ENCODE assay signal across 8 mouse cellular contexts in genomic region chr11:61683907-61684731, GRCm38 (mm10). TPM values are rescaled to one million over a fixed set of nuclear protein-coding genes. Genes with fewer than 3 reads are reported as not detected.
DNase-seq lines count a peak whose midpoint lies in the region; ATAC-seq and TF ChIP-seq lines count a peak whose summit lies in the region.

TSS of gene Fam83g (plus strand) at chr11:61684091.

- no peak for TF ChIP-seq POLR2A in heart, adult 2 months (IDR thresholded peaks at IDR 0.05; ENCODE audit: insufficient read depth, low read depth, low read length)
- TF ChIP-seq POLR2A in olfactory bulb, adult 2 months (IDR thresholded peaks at IDR 0.05; ENCODE audit: insufficient read depth, low read depth, low read length): no peak

- TF ChIP-seq EP300 in heart, adult 2 months (IDR thresholded peaks at IDR 0.05; ENCODE audit: insufficient read depth, low read depth, low read length): no peak

- peaks cover 3% of the 10 kb centered on the region for H3K4me1 ChIP-seq in heart, adult 2 months (ENCODE audit: control insufficient read depth, insufficient read depth, low read length)
- 0 out of 2 replicates have a peak, but pooled peaks cover 6% of the 10 kb centered on the region for H3K4me1 ChIP-seq in lung, embryonic 14.5 days (ENCODE audit: insufficient read depth)
- peaks cover 19% of the 10 kb centered on the region for H3K4me1 ChIP-seq in olfactory bulb, adult 2 months (ENCODE audit: control insufficient read depth, insufficient read depth, low read length)

- WGBS in heart, adult 2 months: 4% methylated on average over 76 of the region's 76 CpGs
- WGBS in lung, embryonic 14.5 days: 1% methylated on average over 74 of the region's 76 CpGs
- 7% methylated on average over 76 of the region's 76 CpGs for WGBS in olfactory bulb, adult 2 months

- H3K4me3 ChIP-seq in heart, adult 2 months: peak within 1 kb of the TSS; percentile 45
- H3K4me3 ChIP-seq in lung, embryonic 14.5 days (ENCODE audit: low read depth, low read length): peak within 1 kb of the TSS; percentile 42
- H3K4me3 ChIP-seq in olfactory bulb, adult 2 months (ENCODE audit: insufficient read depth, low read depth, low read length): peak within 1 kb of the TSS; percentile 12; the same call in 1 of the 2 replicates

- H3K79me2 ChIP-seq in heart, adult 2 months (replicated peaks; ENCODE audit: control insufficient read depth, insufficient read depth, low read length): no peaks in the 10 kb centered on the region

- H3K4me2 ChIP-seq in lung, embryonic 14.5 days: peak within 1 kb of the TSS; percentile 70

- no peaks in the 10 kb centered on the region for H3K36me3 ChIP-seq in heart, adult 2 months (ENCODE audit: control insufficient read depth, insufficient read depth, low read length)
- no peaks in the 10 kb centered on the region for H3K36me3 ChIP-seq in lung, embryonic 14.5 days (ENCODE audit: insufficient read depth)

- peak; percentile 53 for ATAC-seq in lung, embryonic 14.5 days (ENCODE audit: insufficient read depth)

- TF ChIP-seq CTCF in heart, adult 2 months (IDR thresholded peaks at IDR 0.05): no peak
- no peak for TF ChIP-seq CTCF in lung, embryonic 14.5 days (IDR thresholded peaks at IDR 0.05; ENCODE audit: low read depth)
- no peak for TF ChIP-seq CTCF in olfactory bulb, adult 2 months (IDR thresholded peaks at IDR 0.05; ENCODE audit: insufficient read depth, low read depth, low read length)

- peak within 1 kb of the TSS; percentile 52 for H3K9ac ChIP-seq in heart, adult 2 months (ENCODE audit: low read depth, low read length)
- H3K9ac ChIP-seq in lung, embryonic 14.5 days: peak within 1 kb of the TSS; percentile 42

- no peaks in the 10 kb centered on the region for H3K9me3 ChIP-seq in lung, embryonic 14.5 days (ENCODE audit: low read depth, low read length)

- H3K27ac ChIP-seq in heart, adult 2 months: no peak within 1 kb of the TSS
- peak within 1 kb of the TSS; percentile 12; the same call in 1 of the 2 replicates for H3K27ac ChIP-seq in lung, embryonic 14.5 days (ENCODE audit: low read depth)
- H3K27ac ChIP-seq in olfactory bulb, adult 2 months (ENCODE audit: insufficient read depth, low read depth, low read length): no peak within 1 kb of the TSS

- intact Hi-C loops in heart, adult 2 months (cut with DNase I): no loop called here

- peak; percentile 65 for DNase-seq in ES-CJ7 (ENCODE audit: low read depth, low spot score)
- peak; percentile 68 for DNase-seq in embryo, embryonic 11 days
- peak; percentile 61 to 75 for DNase-seq in heart, adult 2 months
- DNase-seq in kidney, adult 18-20 months: peak; percentile 87
- DNase-seq in lung, embryonic 14.5 days: peak; percentile 60
- peak; percentile 34 for DNase-seq in urinary bladder, postnatal 10 days (ENCODE audit: low spot score)
- no peak for DNase-seq in cerebellum, postnatal 36 days

- H3K27me3 ChIP-seq in heart, adult 2 months (ENCODE audit: control insufficient read depth, insufficient read depth, low read length): peaks cover 4% of the 10 kb centered on the region; the same call in 1 of the 2 replicates
- H3K27me3 ChIP-seq in lung, embryonic 14.5 days (ENCODE audit: insufficient read depth, low read length): peaks cover 35% of the 10 kb centered on the region

RNA-seq across cellular contexts. Expression of gene Fam83g, which starts in this region (rescaled TPM):
- under 1 TPM; 0.26 to 0.30 TPM for total RNA-seq in heart, adult 2 months (2021)
- polyA plus RNA-seq in heart, adult 2 months (2012; rRNA removed): 0.20 and 0.29 TPM in 2 replicates
- polyA plus RNA-seq in lung, embryonic 14.5 days (2014; fragmentation: Nextera tagmentation; extraction: Ambion mirVana): 2.1 and 2.2 TPM in 2 replicates
- polyA plus RNA-seq in olfactory bulb, adult 2 months (2012; ENCODE audit: insufficient read depth, insufficient read length, low replicate concordance, missing spikeins): not detected in 2 replicates

Comparison
In these comparisons a context has a peak if more than half of its experiments do, and no peak if none do; other contexts are left out.
1. Peak in DNase-seq, H3K4me3 ChIP-seq and H3K9ac ChIP-seq in heart, adult 2 months; RNA of the gene not detected or under 1 TPM.
2. DNase-seq: peak in ES-CJ7 (single experiment), embryo, embryonic 11 days (single experiment), kidney, adult 18-20 months (single experiment), lung, embryonic 14.5 days (single experiment) and urinary bladder, postnatal 10 days (single experiment); none in cerebellum, postnatal 36 days (0 of 2).
3. Peak in every context shown above with its lines, with median percentiles within 50 percentile points of each other: H3K4me3 ChIP-seq.